Mouse (Mus musculus): ENCODE data around the gene Brd4. TPM values are rescaled to one million over a fixed set of nuclear protein-coding genes. Genes with fewer than 3 reads are reported as not detected.

The Brd4 gene
- polyA plus RNA-seq, 1 experiment from 2014 or later: 51.0 TPM

DNA sequence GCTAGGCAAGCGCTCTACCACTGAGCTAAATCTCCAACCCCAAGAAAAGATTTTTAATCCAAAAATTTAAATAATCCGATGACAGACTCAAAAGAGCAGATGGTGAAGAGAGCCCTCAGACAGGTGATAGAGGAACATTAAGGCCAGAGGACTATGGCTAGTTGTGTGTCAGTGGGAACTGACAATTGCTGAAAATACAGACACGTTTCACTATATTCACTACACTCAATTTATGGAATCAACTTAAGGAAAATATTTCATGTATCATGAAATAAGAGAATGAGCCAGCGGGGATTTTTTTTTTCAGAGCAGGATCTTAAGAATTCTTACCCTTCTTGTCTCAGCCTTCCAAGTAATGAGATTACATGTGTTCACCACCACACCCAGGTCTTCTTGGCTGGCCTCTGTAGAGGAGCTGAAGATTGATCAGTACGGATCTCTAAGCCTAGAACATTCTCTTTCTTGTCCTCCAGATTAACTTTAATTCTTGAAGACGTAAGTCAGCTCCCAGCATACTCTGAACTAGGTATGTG, 682 bp upstream of the Brd4 start:
- no peak for ATAC-seq
- peak overlapping the region; percentile 92 for H3K4me3 ChIP-seq (ENCODE audit: low read depth, low read length)
- peak overlapping the region; percentile 96 for H3K9ac ChIP-seq (ENCODE audit: low read length)
- H3K9me3 ChIP-seq (replicated peaks; ENCODE audit: control insufficient read depth, low read length): no peaks in the 10 kb centered on the region
- peak overlapping the region; percentile 99 for H3K27ac ChIP-seq (ENCODE audit: low read depth, low read length)
- H3K4me2 ChIP-seq (ENCODE audit: low read length): peak overlapping the region; percentile 84
- peaks cover 10% of the 10 kb centered on the region; the same call in 1 of the 2 replicates for H3K4me1 ChIP-seq (ENCODE audit: control insufficient read depth, insufficient read depth, low read length)
- 46% methylated on average over 6 of the region's 6 CpGs for WGBS
- DNase-seq (ENCODE audit: low spot score): no peak
- H3K36me3 ChIP-seq (ENCODE audit: control insufficient read depth, insufficient read depth, low read length): no peaks in the 10 kb centered on the region
- no peaks in the 10 kb centered on the region for H3K27me3 ChIP-seq (replicated peaks; ENCODE audit: control insufficient read depth, insufficient read depth, low read length)

DNA sequence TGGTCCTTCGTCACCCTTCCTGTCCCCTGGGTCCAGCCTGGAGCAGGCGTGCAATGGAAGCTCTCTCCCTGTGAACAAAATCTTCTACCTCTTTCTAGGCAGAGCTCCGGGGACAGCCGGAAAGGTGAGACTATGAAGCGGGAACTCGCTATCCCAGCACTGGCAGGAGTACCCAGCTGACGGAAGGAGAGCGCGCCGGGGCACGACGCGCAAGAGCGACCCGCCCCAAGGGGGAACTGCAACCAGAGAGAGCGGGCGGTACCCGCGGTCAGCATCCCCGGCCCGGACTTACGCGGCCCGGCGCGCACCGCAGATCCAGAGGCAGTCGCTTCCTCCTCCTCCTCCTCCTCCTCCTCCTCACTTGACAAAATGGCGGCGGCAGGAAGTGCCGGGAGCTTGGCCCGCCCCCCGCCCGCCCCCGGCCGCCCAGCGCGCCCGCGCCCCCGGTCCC, 726 bp downstream of the Brd4 start:
- DNase-seq (ENCODE audit: low spot score) (peak; percentile 68), ATAC-seq (peak; percentile 61)
- Histone ChIP-seq H3K4me1 (ENCODE audit: control insufficient read depth, insufficient read depth, low read length) (peaks cover 10% of the 10 kb centered on the region; the same call in 1 of the 2 replicates), H3K4me3 (ENCODE audit: low read depth, low read length) (peak overlapping the region; percentile 92), H3K9me3 (replicated peaks; ENCODE audit: control insufficient read depth, low read length) (no peaks in the 10 kb centered on the region), H3K9ac (ENCODE audit: low read length) (peak overlapping the region; percentile 96), H3K27me3 (replicated peaks; ENCODE audit: control insufficient read depth, insufficient read depth, low read length) (no peaks in the 10 kb centered on the region), H3K27ac (ENCODE audit: low read depth, low read length) (peak overlapping the region; percentile 99), H3K36me3 (ENCODE audit: control insufficient read depth, insufficient read depth, low read length) (no peaks in the 10 kb centered on the region), H3K4me2 (ENCODE audit: low read length) (peak overlapping the region; percentile 84)
- under 1% methylated on average over 21 of the region's 41 CpGs for WGBS

DNA sequence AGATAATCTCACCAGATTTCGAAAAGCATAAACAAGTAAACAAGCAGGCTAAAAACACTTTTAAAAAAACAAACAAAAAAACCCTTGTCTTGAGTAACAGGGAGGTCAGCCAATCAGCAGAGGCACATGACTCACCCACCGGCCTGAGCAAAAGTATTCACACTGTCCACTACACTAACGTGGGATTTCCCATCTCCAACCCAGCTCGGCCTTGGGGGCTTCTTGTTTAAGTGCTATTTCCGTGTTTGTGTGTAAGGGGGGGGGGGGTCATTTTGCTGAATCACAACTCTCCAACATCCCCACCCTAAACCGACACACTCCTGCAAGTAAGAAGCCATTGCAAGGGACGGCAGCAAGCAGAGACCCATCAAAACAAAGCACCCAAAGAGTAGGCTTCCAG, 1.2 kb downstream of the Brd4 start:
- H3K9ac ChIP-seq (ENCODE audit: low read length): peak overlapping the region; percentile 96
- peaks cover 10% of the 10 kb centered on the region; the same call in 1 of the 2 replicates for H3K4me1 ChIP-seq (ENCODE audit: control insufficient read depth, insufficient read depth, low read length)
- no peaks in the 10 kb centered on the region for H3K9me3 ChIP-seq (replicated peaks; ENCODE audit: control insufficient read depth, low read length)
- peak overlapping the region; percentile 99 for H3K27ac ChIP-seq (ENCODE audit: low read depth, low read length)
- no peaks in the 10 kb centered on the region for H3K27me3 ChIP-seq (replicated peaks; ENCODE audit: control insufficient read depth, insufficient read depth, low read length)
- H3K4me2 ChIP-seq (ENCODE audit: low read length): peak overlapping the region; percentile 84
- H3K4me3 ChIP-seq (ENCODE audit: low read depth, low read length): peak overlapping the region; percentile 92
- DNase-seq (ENCODE audit: low spot score): peak; percentile 22
- no peak; the same call in 1 of the 2 replicates for ATAC-seq
- no peaks in the 10 kb centered on the region for H3K36me3 ChIP-seq (ENCODE audit: control insufficient read depth, insufficient read depth, low read length)
- WGBS: 10% methylated on average over 7 of the region's 7 CpGs

DNA sequence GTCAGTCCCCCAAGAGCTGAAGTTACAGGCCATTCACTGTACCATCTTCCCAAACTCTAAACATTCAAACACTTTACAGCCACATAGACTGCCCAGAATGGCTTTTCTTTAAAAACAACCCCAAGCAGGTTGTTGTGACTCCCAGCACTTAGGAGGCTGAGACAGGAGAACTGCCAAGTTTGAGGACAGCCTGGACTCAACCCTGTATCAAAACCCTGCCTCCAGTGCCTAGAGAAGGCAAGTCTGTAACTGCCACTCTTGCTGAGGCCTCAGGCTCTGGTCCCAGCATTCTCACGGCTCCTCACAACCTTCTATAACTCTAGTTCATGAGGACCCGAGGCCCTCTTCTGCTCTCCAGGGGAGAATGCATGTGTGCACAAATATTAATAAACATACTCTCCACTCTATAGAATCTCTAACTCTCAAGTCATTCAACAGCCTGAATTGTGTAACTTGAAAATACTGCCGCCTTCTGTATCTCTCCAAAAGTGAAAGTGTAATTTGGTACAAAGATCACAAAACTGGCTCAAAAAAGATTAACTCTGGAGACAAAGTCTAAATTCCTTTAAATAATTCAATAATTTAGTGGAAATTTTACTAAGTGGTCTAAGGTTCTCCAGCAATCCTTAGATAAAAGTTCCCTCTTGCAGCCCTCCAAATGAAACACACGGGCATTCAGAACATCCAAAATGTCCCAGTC, 2.8 kb downstream of the Brd4 start:
- 80% methylated on average over 4 of the region's 4 CpGs for WGBS
- no peaks in the 10 kb centered on the region for H3K36me3 ChIP-seq (ENCODE audit: control insufficient read depth, insufficient read depth, low read length)
- no peaks in the 10 kb centered on the region for H3K27me3 ChIP-seq (replicated peaks; ENCODE audit: control insufficient read depth, insufficient read depth, low read length)
- ATAC-seq: no peak
- H3K4me3 ChIP-seq (ENCODE audit: low read depth, low read length): no peak overlapping the region
- no peak for DNase-seq (ENCODE audit: low spot score)
- H3K9me3 ChIP-seq (replicated peaks; ENCODE audit: control insufficient read depth, low read length): no peaks in the 10 kb centered on the region
- H3K27ac ChIP-seq (ENCODE audit: low read depth, low read length): no peak overlapping the region
- peaks cover 10% of the 10 kb centered on the region; the same call in 1 of the 2 replicates for H3K4me1 ChIP-seq (ENCODE audit: control insufficient read depth, insufficient read depth, low read length)
- H3K4me2 ChIP-seq (ENCODE audit: low read length): 0 out of 2 replicates have a peak overlapping the region, but pooled peaks have one; percentile 3
- H3K9ac ChIP-seq (ENCODE audit: low read length): no peak overlapping the region

DNA sequence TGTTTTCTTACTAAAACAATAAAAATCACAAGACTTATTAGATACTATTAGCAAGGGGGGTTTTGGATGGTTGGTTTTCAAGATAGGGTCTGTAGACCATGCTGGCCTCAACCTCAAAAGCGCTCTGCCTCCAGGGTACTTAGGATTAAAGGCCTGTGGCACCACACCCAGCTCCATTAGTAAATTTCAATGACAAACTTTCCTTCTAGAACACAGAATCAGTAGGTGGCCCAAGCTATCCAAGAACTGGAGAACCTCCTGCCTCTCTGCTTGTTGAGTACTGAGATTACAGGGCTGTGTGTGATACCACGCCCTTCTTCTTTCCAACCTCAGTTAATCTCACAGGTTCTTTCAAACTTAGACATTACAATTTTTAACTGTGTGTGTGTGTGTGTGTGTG, 3.4 kb downstream of the Brd4 start:
- Histone ChIP-seq H3K27me3 (replicated peaks; ENCODE audit: control insufficient read depth, insufficient read depth, low read length) (no peaks in the 10 kb centered on the region), H3K27ac (ENCODE audit: low read depth, low read length) (no peak overlapping the region), H3K4me2 (ENCODE audit: low read length) (no peak overlapping the region), H3K4me1 (ENCODE audit: control insufficient read depth, insufficient read depth, low read length) (peaks cover 10% of the 10 kb centered on the region; the same call in 1 of the 2 replicates), H3K4me3 (ENCODE audit: low read depth, low read length) (no peak overlapping the region), H3K36me3 (ENCODE audit: control insufficient read depth, insufficient read depth, low read length) (no peaks in the 10 kb centered on the region), H3K9ac (ENCODE audit: low read length) (no peak overlapping the region), H3K9me3 (replicated peaks; ENCODE audit: control insufficient read depth, low read length) (no peaks in the 10 kb centered on the region)
- 94% methylated on average over 2 of the region's 2 CpGs for WGBS
- no peak for DNase-seq (ENCODE audit: low spot score)
- ATAC-seq: no peak

DNA sequence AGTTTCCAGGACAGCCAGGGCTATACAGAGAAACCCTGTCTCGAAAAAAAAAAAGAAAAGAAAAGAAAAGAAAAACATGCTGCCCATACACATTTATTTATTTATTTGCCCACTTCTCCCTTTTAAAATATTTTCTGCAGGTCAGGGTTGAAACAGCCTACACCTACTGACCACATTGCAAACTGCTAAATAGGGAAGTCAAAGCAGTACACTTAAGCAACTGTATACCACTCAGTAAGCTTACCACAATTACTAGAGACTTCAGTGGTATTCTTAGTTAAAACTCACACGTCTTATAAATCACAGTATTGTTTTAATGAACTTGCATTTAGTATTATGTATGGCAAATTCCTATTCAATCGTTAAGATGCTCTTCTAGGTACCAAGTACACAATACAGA, 3.9 kb downstream of the Brd4 start:
- H3K36me3 ChIP-seq (ENCODE audit: control insufficient read depth, insufficient read depth, low read length): no peaks in the 10 kb centered on the region
- H3K9me3 ChIP-seq (replicated peaks; ENCODE audit: control insufficient read depth, low read length): no peaks in the 10 kb centered on the region
- no peak overlapping the region for H3K27ac ChIP-seq (ENCODE audit: low read depth, low read length)
- no peak for DNase-seq (ENCODE audit: low spot score)
- H3K4me3 ChIP-seq (ENCODE audit: low read depth, low read length): no peak overlapping the region
- H3K4me1 ChIP-seq (ENCODE audit: control insufficient read depth, insufficient read depth, low read length): peaks cover 9% of the 10 kb centered on the region; the same call in 1 of the 2 replicates
- no peak overlapping the region for H3K4me2 ChIP-seq (ENCODE audit: low read length)
- H3K27me3 ChIP-seq (replicated peaks; ENCODE audit: control insufficient read depth, insufficient read depth, low read length): no peaks in the 10 kb centered on the region
- WGBS: 83% methylated on average over 3 of the region's 3 CpGs
- H3K9ac ChIP-seq (ENCODE audit: low read length): no peak overlapping the region
- no peak for ATAC-seq

DNA sequence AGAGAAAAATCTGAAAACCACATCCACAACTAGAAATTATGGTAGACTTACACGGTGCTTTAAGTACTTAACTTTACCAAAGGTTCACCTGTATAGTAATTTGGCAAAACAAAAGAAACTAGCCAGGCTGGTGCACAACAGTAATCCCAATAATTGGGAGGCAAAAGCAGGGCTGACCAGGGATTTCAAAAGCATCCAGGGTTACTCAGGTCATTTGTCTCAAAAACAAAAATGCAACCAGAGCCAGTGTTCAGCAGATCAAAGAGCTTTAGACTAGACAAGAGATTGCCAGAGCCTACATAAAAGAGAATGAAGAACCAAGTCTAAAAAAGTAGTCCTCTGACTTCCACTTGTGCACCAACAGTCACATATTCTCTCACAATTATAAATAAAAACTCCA, 7.3 kb downstream of the Brd4 start:
- no peak overlapping the region for H3K4me3 ChIP-seq (ENCODE audit: low read depth, low read length)
- H3K9me3 ChIP-seq (replicated peaks; ENCODE audit: control insufficient read depth, low read length): no peaks in the 10 kb centered on the region
- DNase-seq (ENCODE audit: low spot score) (no peak), ATAC-seq (no peak)
- no peaks in the 10 kb centered on the region for H3K4me1 ChIP-seq (ENCODE audit: control insufficient read depth, insufficient read depth, low read length)
- H3K27ac ChIP-seq (ENCODE audit: low read depth, low read length): no peak overlapping the region
- H3K27me3 ChIP-seq (replicated peaks; ENCODE audit: control insufficient read depth, insufficient read depth, low read length): no peaks in the 10 kb centered on the region
- H3K36me3 ChIP-seq (ENCODE audit: control insufficient read depth, insufficient read depth, low read length): no peaks in the 10 kb centered on the region
- WGBS: 52% methylated on average over 1 of the region's 1 CpGs
- H3K9ac ChIP-seq (ENCODE audit: low read length): no peak overlapping the region
- no peak overlapping the region for H3K4me2 ChIP-seq (ENCODE audit: low read length)

DNA sequence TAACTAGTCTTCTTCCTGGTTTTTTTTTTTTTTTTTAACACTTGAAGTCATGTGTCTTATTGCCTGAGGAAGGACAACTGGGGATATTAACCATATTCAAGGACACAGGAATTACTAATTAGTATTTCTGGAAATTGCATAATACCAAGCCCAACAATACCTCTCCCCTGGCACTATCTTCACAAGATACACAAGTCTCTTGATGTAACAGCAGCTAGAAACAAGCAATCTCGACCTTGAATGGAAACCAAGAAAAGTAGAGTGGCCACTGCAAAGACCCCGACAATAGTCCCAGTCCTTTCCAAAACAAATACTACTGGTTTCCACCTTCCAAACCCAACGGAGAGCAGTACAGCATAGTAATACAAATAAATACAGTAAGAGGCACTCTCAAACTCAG, 9.0 kb downstream of the Brd4 start:
- Histone ChIP-seq H3K4me3 (ENCODE audit: low read depth, low read length) (no peak overlapping the region), H3K9ac (ENCODE audit: low read length) (no peak overlapping the region), H3K27me3 (replicated peaks; ENCODE audit: control insufficient read depth, insufficient read depth, low read length) (no peaks in the 10 kb centered on the region), H3K4me1 (ENCODE audit: control insufficient read depth, insufficient read depth, low read length) (no peaks in the 10 kb centered on the region), H3K27ac (ENCODE audit: low read depth, low read length) (no peak overlapping the region), H3K36me3 (ENCODE audit: control insufficient read depth, insufficient read depth, low read length) (no peaks in the 10 kb centered on the region), H3K4me2 (ENCODE audit: low read length) (no peak overlapping the region), H3K9me3 (replicated peaks; ENCODE audit: control insufficient read depth, low read length) (no peaks in the 10 kb centered on the region)
- 83% methylated on average over 3 of the region's 3 CpGs for WGBS
- DNase-seq (ENCODE audit: low spot score): no peak
- ATAC-seq: no peak

DNA sequence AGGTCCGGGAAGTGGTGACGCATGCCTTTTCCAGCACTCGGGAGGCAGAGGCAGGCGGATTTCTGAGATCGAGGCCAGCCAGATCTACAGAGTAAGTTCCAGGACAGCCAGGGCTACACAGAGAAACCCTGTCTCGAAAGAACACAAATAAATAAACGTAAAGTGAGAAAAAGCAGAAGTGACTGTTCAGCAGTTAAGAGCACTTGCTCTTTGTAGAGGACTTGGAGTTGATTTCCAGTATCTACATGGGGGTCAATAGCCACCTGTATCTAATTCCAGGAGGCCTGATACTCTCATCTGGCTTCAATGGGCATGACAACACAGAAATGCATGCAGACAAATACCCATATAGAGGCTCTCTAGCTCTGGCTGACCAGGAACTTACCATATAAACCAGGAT, 15.4 kb downstream of the Brd4 start:
- Histone ChIP-seq H3K4me3 (ENCODE audit: low read depth, low read length) (no peak overlapping the region), H3K9me3 (replicated peaks; ENCODE audit: control insufficient read depth, low read length) (no peaks in the 10 kb centered on the region), H3K36me3 (ENCODE audit: control insufficient read depth, insufficient read depth, low read length) (no peaks in the 10 kb centered on the region), H3K4me2 (ENCODE audit: low read length) (no peak overlapping the region), H3K27me3 (replicated peaks; ENCODE audit: control insufficient read depth, insufficient read depth, low read length) (no peaks in the 10 kb centered on the region), H3K27ac (ENCODE audit: low read depth, low read length) (no peak overlapping the region), H3K4me1 (ENCODE audit: control insufficient read depth, insufficient read depth, low read length) (no peaks in the 10 kb centered on the region; the same call in 1 of the 2 replicates), H3K9ac (ENCODE audit: low read length) (no peak overlapping the region)
- DNase-seq (ENCODE audit: low spot score): no peak
- WGBS: 97% methylated on average over 7 of the region's 7 CpGs
- ATAC-seq: no peak

All from forebrain, embryonic 14.5 days (tissue).